Mouse (Mus musculus): Measurements from ENCODE around the gene Ppp1r13b.

- TF ChIP-seq GATA1 (IDR thresholded peaks at IDR 0.05; ENCODE audit: low read length) (no peak), TAL1 (IDR thresholded peaks at IDR 0.05; ENCODE audit: low read length) (peak; percentile 53; the same call in 2 of the 3 replicates)
Observed at GRCm38 (mm10) chr12:111833457-111833856, 74.5 kb downstream of the Ppp1r13b start.
